Mouse (Mus musculus) left cerebral cortex, postnatal 36 days (tissue): ENCODE measurements at regions not wholly inside any gene's neighbourhood (a gene's known extent, or its start where the extent isn't known, plus 50 kb on each side); places are given as distances from the start of the nearest gene placed in this dataset.
A peak's percentile ranks its signal among the peaks of the same experiment; 100 is the strongest.

Source experiments
- DNase-seq, 2 experiments: peaks; one replicate each; pipeline ENCODE4 v3.0.0; 2021 to 2022; ENCODE audit warnings: low spot score in 2 of 2, mixed read lengths in 1 of 2
- intact Hi-C: fragments of 180-260 bp; cut with DNase I; formaldehyde crosslinking; loops from one replicate; pipeline ENCODE4 v1.15.1; 2025

DNA sequence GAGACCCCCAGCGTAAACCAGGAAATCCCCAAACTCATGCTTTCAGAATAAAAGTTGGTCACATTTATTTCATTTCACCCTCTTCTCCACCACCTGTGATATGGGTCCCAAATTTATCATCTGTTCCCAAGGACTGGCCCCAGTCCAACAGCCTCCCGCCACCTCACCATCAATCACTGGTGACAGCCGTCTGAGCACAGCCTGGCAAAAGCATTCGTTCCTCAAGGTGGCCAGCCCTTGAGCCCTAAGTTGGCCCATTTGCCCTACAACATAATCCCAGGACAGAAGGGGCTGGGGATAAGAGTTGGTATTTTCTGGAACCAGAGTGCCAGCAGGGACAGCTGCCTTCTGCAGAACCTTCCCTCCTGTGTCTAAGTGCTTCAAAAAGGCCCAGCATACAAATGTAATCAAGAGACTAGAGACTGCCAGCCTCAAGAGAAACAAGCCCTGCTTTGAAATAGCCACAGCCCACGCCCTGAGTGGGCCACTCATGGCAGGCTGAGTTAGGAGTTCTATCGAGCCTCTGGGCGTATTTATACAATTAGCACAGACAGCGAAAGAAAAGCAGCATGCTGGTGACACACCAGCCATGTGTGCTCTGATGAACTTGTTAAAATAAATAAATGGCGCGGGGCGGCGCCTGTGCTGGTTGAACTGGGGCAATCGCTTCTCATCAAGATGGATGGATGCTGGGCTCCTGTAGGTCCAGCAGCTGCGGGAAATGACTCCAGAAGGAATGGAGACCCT is 107.9 kb upstream of the Irx3 start:
- peak; percentile 39 to 40 for DNase-seq
- intact Hi-C loops, result no loop called here

DNA sequence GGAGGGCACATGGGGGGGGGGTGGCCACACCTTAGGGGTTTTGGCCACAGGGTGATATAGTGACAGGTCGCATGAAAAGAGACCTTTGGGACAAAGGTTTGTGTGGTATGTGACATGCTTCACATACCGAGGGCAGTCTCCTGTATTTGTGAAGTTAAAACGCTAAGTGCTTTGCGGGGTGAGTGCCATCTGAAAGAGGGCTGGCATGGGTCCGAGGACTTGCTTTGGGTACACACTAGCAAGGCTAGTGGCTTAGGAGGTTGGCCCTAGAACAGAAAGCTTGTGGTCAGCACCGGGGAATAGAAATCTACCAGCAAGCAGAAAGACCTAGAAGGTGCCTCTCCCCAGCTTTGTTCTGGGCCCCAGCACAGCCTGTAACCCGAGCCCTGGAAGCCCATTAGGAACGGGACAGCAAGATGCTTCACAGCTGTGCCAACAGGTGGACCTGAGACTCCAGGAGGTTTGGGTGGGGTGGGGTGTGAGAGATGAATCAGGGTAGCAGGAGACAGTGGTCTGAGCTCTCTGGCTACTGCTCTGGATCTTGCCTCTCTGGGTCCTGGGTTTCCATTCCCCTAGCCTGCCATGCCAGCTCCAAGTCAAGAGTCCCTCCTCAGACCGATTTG is 107.0 kb upstream of the Irx3 start:
- DNase-seq, result no peak
- intact Hi-C loops, result no loop called here

DNA sequence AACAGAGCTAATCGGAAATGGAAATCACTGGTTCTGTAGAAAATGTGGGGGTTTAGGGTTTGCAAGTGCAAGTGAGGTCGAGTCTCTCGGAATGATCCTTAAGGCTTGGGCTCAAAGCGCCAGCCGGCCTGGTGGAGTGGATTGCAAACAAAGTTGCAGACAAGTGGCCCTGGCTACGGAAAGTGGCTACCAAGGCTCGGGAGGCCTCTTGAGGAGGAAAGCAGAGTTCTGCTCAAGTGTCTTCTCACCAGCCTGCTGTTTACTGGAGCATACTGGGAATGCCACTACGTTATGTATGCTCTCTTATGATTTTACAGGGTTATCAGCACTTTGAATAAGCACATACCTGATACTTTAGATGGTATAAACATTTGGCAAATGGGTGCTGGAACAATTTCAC is 105.3 kb upstream of the Irx3 start:
- DNase-seq, result no peak
- intact Hi-C loops, result no loop called here

DNA sequence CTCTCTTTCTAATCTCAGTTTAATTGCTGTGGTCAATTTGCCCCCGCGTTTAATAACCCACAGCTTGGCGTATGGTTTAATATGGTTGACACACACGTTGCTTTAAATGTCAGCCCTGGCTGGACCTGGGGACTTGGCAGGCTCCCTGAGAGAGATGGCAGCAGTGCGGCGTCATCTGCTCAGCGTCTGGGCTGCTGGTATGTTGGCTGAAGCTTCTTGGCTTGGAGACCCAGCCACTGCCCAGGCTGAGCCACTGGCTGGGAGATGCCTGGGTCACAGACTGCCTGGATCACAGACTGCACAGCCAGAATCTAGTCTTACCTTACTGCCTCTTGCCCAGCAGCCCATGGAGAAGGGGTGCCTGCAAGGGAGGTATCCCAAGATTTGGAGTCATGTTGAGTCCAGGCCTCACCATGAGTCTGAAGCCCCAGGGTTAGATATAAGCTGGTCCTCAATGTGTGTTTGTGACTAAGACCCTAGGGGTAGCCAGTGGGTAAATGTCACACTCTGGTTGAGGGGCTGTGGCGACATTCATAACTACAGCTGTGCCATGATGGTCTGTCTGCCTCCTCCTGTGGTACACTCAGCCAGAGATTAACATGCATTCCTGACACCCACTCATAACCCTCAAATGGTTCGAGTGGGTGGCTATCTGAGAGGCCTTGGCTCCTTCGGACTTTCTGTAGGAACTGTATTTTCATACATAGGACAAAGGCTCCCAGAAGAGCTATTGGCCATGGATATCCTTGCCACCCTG is 99.8 kb upstream of the Irx3 start:
- intact Hi-C loops, result no loop called here
- DNase-seq, result no peak

DNA sequence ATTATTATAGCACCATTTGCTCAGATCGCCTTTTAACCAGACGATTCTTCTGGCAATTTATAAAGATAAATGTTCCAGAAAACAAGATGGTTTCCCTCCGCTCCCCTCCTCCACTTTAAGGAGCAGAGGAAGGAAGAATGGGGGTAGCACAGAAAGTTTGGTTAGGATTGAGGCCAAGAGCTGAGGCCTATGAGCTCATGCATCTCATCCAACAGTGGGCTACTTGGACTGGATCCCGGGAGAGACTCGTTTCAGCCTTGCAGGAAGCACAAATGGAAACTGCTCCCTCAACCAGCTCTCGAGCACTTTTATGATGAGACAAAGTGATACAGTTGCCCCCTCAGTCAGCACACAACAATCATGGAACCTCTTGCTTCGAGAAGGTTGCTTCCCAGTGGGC is 97.9 kb upstream of the Irx3 start:
- no peak for DNase-seq
- intact Hi-C loops, result no loop called here

DNA sequence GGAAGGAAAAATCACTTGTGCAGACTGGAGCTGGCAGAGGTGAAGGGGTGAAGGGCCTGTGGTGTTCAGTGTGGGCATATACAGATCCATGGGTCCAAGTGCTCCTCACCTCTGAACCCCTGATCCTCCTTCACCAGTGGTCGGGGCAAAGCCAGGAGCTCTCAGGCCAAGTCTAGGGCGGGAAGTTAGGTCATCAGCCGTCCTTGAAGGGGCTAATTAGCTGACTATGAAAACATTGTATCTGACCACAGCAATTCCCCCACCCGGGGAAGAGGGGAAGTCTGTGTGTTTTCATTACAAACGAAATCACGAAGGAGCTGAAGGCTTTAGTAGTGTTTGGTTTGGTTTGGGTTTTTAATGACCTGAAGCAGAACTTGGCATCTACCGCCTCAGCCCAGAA is 95.5 kb upstream of the Irx3 start:
- intact Hi-C loops, result no loop called here
- no peak for DNase-seq

DNA sequence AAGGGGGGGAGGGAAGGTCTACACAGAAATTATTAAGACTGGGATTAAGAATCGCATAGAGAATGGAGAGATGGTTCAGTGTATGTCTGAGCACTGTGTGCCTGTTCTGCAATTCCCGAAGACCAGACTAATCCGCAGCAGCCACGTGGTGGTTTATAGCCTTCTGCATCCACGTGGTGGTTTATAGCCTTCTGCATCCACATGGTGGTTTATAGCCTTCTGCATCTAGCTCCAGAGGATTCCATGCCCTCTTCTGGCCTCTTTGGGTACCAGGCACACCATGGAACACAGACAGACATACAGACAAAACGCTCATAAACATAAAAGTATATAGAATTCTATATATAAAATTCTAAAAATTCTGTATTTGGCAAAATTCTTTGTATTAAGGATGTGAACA is 94.1 kb upstream of the Irx3 start:
- intact Hi-C loops, result no loop called here

DNA sequence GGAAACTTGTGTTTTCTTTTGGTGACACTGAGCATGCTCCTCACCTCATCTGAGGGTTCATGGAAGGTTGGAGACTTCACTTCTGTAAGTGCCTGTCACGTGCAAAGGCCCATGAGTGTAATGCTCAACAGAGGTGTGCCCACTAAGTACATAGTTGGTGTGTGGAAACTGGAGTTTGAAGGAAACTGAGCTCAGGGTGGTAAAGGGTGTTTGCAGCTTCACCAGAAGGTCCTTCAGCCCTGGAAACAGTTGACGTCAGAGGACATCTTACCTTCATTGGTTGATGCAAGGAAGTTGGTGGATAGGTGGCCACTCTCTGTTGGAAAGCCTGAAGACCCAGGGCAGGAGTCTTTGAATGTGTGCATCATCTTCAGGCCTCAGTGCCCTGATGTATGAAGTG is 83.0 kb upstream of the Irx3 start:
- DNase-seq, result no peak
- intact Hi-C loops, result no loop called here

More for the DNA sequence above, 94.1 kb upstream of the Irx3 start:
- DNase-seq, result no peak

DNA sequence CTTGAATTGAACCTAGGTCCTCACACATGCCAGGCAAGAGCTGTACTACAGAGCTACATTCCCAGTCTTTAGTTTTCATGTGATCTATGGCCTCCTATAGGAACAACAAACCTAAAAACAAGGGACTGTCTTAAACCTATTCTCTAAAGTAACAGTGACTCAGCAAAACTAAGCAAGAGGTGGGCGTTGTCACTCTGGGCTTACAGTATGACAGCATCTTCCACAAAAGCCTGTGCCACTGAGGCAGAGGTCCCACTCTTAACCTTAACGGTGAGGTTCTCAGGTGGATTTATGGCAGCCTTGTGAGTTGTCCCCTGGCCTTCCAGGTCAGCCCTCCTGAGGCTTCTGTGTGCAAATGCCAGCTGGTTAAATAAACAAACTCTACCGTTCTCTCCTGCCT is 82.5 kb upstream of the Irx3 start:
- DNase-seq, result no peak
- intact Hi-C loops, result no loop called here

DNA sequence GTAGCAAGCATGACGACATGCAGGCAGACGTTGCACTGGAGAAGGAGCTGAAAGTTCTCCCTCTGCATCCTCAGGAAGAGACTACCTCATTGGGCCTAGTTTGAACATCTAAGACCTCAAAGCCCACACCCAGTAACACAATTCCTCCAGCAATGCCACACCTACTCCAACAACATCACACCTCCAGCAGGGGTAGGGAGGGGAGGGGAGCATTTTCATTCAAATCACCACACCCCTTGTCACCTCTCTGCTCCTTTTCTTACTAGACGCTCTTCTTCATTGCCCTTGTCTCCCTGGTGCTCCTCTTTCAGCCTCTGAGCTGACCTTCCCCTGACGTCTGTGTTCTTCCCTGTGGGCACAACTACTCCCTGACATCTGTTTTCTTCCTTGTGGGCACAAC is 81.1 kb upstream of the Irx3 start:
- no peak for DNase-seq
- intact Hi-C loops, result no loop called here

DNA sequence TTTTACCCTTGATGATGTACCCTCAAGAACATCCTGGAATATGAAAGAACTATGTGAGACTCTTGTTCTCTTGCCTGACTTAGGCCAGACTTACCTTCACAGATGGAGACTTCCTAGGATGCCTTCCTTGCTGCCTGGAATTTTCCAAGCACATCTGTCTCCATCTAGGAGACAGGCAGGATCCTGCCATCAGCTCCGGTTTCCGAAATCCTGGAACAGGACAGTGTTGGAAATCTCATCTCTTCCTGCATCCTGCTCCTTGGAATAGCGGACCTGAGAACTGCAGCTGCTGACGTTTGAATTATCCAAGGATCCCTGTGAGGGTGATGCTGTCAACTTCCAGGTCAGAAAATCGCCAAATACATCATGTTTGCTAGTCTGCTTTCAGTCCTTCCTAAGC is 77.0 kb upstream of the Irx3 start:
- intact Hi-C loops, result no loop called here
- no peak for DNase-seq

DNA sequence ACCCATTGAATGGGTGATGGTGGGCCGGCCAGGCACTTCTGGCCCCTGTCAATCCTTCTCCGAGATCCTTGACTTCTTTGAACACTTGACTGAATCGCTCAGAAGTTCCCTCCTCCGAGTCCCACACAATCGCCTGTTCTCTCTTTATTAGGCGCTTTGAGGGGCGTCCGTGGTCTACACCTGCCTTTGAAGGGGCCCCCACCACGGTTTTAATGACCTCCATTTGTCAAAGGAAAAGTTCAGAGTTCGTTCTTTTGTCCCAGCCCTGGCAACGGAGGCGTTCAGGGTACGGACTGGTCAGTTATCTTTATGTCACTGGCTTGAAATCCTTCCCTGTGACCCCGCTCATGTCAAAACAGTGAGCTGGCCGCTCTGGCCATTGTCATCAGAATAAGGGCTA is 74.3 kb upstream of the Irx3 start:
- intact Hi-C loops, result no loop called here
- DNase-seq, result no peak

DNA sequence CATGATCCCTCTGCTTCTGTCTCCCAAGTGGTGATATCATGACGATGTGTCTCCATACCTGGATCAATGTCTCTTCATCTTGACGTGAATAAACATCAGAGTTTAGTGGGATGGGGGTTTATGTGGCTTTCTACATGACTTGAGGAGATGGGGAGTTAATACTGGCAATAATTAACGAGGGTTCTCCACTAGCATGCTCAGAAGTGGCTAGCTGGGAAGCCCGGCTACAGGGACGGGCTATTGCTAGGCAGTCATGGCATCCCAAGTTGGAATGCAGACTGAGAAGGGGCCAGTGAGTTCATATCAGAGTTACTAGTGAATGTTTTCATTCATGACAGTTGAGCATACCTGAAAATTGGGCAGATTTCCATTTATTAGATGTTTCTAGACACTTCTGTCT is 71.4 kb upstream of the Irx3 start:
- intact Hi-C loops, result no loop called here

DNA sequence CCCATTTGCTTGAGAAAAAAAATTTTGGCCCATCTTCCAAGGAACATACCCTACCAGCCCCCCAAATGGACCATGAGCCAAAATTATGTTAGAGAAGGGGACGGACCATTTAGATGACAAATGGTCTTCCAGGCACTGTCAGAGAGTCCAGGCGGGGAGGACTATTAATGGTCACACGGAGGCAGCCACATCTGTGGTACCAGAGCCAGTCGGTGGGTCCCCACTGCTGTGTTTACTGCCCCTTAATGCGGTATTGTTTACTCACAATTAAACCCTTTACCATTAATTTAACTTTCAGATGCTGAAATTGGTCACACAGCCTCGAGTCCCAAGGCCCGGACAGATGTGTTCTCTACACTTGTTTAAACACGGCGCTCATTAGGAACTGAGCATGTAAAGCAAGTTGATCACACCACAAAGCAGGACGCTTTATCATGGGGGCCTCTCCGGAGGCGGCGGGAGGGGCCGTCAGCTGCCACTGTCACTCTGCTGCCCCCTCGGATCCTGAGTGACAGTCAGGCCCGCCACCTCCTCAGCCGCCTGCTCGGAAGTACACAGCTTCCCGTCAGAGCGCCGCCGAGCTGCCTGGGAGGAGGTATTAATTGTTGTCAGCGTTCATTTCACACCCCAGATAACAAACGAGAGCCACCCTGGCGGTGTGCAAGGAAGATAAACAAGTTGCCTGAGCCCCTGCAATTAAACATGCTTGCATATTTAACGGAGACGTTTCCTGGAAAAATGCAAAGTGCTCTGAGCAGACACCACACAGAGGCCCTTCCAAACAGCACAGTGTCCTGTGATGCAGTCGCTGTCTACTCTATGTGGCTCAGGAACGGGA is 70.6 kb upstream of the Irx3 start:
- no peak for DNase-seq

More for the DNA sequence above, 71.4 kb upstream of the Irx3 start:
- no peak for DNase-seq

DNA sequence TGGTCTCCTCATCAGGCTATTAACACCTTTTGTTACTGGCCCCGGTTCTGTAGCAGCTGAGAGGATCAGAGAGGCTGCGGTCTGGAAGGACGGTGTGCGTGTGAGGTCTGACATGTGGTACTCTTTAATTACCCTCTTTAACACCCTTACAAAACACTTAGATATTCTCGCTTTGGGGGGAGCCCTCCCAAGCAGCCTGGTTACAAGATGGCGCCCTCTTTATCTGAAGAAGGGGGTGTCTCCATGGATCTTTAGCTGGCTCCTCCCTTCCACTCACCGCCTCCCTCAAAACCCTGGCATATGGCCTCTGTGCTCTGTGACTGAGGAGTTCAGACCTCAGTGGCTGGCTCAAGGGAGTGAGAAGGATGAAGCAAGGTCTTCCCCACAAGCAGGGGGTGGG is 65.2 kb upstream of the Irx3 start:
- intact Hi-C loops, result no loop called here
- DNase-seq, result no peak

More for the DNA sequence above, 70.6 kb upstream of the Irx3 start:
- intact Hi-C loops, result no loop called here

DNA sequence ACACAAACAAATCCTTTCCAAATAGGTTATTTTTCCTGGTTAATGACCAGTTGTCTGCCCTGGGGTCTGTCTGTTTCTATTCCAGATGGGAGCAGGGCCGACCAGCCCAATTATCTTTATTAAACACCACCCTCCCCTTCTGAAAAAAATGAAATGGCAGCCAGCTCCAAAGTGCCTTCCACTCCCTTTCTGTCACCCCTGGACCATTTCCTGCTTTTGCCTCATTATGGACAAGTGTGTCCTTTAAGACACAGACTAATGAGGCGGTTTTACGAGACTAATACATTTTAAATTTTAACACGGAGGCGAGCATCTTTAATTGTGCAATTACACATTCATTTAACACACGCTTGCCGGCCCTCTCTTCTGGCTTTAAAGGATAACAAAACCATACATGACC is 64.2 kb upstream of the Irx3 start:
- DNase-seq, result no peak
- intact Hi-C loops, result no loop called here

DNA sequence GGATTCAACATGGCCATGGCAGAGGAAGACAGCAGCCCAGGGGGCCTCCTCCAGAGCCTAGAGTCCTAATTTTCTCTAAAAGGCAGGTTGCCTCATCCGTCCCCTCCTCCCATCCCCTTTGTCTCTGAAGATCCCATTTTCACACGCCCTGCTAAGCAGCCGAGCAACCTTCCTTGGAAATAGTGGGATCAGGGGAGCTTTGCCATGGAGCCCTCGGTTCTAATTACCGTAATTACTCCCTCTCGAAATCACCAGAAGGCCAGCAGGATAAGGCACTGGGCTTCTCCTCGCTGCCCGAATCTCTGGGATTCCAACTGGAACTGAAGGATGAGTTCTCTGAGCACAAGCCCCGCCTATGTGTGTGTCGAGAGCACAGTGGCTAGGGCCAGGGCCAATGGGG is 63.5 kb upstream of the Irx3 start:
- intact Hi-C loops, result no loop called here
- no peak for DNase-seq

DNA sequence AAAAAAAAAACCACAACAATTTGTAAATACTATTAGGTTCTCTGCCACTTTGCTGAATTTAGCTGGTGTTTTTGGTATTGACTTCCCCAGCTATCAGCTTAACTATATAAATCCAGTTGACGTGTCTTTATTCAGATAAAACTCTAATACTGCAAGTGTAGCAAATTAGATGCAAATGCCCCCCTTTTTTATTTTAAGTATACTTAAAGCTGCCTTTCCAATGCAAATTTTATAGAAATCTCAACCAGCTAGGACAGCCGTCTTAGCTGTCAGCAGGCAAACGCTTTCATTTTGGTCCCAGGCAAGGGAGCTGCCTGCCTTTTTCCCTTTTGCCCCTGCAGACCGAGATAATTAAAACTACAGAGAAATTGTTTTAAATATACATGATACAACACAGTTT is 61.6 kb upstream of the Irx3 start:
- DNase-seq, result no peak
- intact Hi-C loops, result no loop called here

DNA sequence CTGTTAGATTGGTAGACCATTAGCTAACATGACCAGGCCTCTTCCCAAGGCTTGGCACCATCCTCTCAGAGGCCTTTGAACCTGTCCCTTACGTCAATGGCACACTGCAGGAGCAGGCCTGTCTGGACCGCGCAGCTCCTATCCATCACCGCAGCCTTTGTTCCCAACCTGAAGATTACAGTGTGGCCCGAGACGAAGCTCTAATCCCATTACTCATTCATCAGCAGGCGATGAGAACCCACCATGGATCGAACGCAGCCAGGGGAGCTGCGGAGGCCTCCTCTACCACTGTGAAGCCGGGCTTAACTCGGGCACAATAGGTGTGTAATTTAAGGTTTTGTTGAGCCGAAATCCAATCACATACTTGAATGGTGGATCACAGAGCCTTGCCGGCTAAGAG is 54.0 kb upstream of the Irx3 start:
- DNase-seq, result no peak
- intact Hi-C loops, result no loop called here

DNA sequence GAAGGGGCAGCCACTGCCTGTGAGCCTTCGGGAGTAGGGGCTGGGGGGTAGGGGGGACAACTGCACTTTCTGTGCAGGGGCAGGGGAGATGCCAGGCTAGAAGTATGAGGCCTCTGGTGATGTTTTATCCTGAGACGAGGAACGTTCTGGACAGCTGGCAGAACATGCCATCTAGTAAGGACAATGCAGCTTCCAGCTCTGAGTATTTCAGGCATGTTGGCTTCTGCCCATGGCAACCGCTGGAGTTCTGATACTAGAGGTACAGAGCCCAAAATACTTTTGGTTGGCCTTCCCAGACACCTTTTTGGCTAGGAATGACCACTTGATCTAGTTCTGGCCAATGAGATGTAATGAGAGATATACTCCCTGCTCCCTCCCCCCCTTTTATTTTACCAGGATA is 52.5 kb upstream of the Irx3 start:
- DNase-seq, result no peak
- intact Hi-C loops, result no loop called here
